Mouse (Mus musculus) lung, embryonic 14.5 days (tissue): Measurements from ENCODE around the gene Synj2. TPM values are rescaled to one million over a fixed set of nuclear protein-coding genes. Genes with fewer than 3 reads are reported as not detected.
"Not testable (repeated sequence)": the region's sequence is repeated elsewhere in the genome, so short reads cannot be mapped to it uniquely, and the experiment has no call there.

Experiments
- ATAC-seq: fragments of 200-750 bp; cut with Nextera tagmentation; 2 replicates; pipeline ENCODE4 v1.8.0; 2017; ENCODE audit warnings: mild to moderate bottlenecking, moderate TSS enrichment, moderate library complexity; ENCODE audit not compliant: insufficient read depth
- DNase-seq: peaks from one replicate; pipeline ENCODE4 v3.0.0-alpha.2; 2015
- H3K27ac ChIP-seq: fragments of 300-500 bp; sonication (generic); 2 replicates; pipeline ENCODE4 v1.5.1; 2014; ENCODE audit warnings: low read depth, mild to moderate bottlenecking, moderate library complexity
- H3K27me3 ChIP-seq: fragments of 300-500 bp; sonication (generic); 2 replicates; pipeline ENCODE4 v1.6.1; 2014; ENCODE audit warnings: low read length, control low read depth; ENCODE audit not compliant: insufficient read depth
- H3K36me3 ChIP-seq: fragments of 300-500 bp; sonication (generic); 2 replicates; pipeline ENCODE4 v1.6.1; 2014; ENCODE audit warnings: control low read depth; ENCODE audit not compliant: insufficient read depth
- H3K4me1 ChIP-seq: fragments of 300-500 bp; sonication (generic); 2 replicates; pipeline ENCODE4 v1.6.1; 2014; ENCODE audit warnings: antibody characterized with exemption, control low read depth; ENCODE audit not compliant: insufficient read depth
- H3K4me2 ChIP-seq: fragments of 300-500 bp; sonication (generic); 2 replicates; pipeline ENCODE4 v1.6.1; 2014; ENCODE audit warnings: mild to moderate bottlenecking
- H3K4me3 ChIP-seq: fragments of 300-500 bp; sonication (generic); 2 replicates; pipeline ENCODE4 v1.5.1; 2014; ENCODE audit warnings: low read depth, low read length
- H3K9ac ChIP-seq: fragments of 300-500 bp; sonication (generic); 2 replicates; pipeline ENCODE4 v1.6.1; 2014
- H3K9me3 ChIP-seq: fragments of 300-500 bp; sonication (generic); 2 replicates; pipeline ENCODE4 v1.6.1; 2016; ENCODE audit warnings: low read depth, low read length, control low read depth
- CTCF ChIP-seq: IDR thresholded peaks from 2 replicates; pipeline ENCODE4 v1.5.1; 2016; ENCODE audit warnings: antibody characterized with exemption, low read depth
- WGBS: fragments of 180-500 bp; shearing (Covaris S2); extraction: QIAGEN DNeasy Blood & Tissue Kit; methylation state at CpG from one replicate; pipeline ENCODE4 v1.1.7; 2014; 5-methylcytosine and 5-hydroxymethylcytosine counted together
- polyA plus RNA-seq: library from polyadenylated mRNA; unstranded; fragments of >200 nt; fragmentation: Nextera tagmentation; extraction: Ambion mirVana; gene quantifications from 2 replicates; pipeline ENCODE4 v1.2.1, GENCODE M21; 2014

The Synj2 gene
- polyA plus RNA-seq, 1 experiment from 2014 or later: 3.6 TPM

- no peaks in the 10 kb centered on the region for H3K27me3 ChIP-seq
- H3K4me2 ChIP-seq: no peak overlapping the region
- H3K4me1 ChIP-seq: no peaks in the 10 kb centered on the region
- ATAC-seq (peak; percentile 86), DNase-seq (peak; percentile 66)
- peak overlapping the region; percentile 51; the same call in 1 of the 2 replicates for H3K27ac ChIP-seq
- no peak overlapping the region for H3K9ac ChIP-seq
- H3K36me3 ChIP-seq: no peaks in the 10 kb centered on the region
- no peak for TF ChIP-seq CTCF
- H3K4me3 ChIP-seq: no peak overlapping the region
- 50% methylated on average over 7 of the region's 7 CpGs for WGBS
- no peaks in the 10 kb centered on the region for H3K9me3 ChIP-seq
Measured at GRCm38 (mm10) chr17:6016213-6016780, 75.2 kb downstream of the Synj2 start.

DNA sequence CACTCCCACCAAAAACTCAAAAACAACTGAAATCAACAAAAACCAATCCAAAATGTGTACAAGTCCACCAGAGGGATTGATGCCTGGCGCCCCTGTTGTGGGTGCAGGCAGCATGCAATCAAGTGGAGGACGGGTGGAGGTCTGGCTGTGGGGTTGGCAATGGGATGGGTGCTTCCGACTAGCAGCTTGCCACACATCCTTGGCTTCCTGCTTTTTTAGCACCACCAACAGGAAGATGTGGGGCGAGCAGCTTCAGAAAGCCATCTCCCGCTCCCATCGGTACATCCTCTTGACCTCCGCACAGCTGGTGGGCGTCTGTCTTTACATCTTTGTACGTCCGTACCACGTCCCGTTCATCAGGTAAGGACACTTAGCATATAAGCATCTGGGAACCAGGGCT is 76.2 kb downstream of the Synj2 start:
- Histone ChIP-seq H3K4me1 (no peaks in the 10 kb centered on the region), H3K27me3 (no peaks in the 10 kb centered on the region), H3K9me3 (no peaks in the 10 kb centered on the region), H3K9ac (no peak overlapping the region), H3K36me3 (no peaks in the 10 kb centered on the region), H3K4me2 (no peak overlapping the region), H3K27ac (0 out of 2 replicates have a peak overlapping the region, but pooled peaks have one; percentile 51), H3K4me3 (no peak overlapping the region)
- DNase-seq (no peak), ATAC-seq (no peak)
- WGBS: 62% methylated on average over 12 of the region's 12 CpGs
- TF ChIP-seq CTCF: peak; percentile 22; the same call in 1 of the 2 replicates

GRCm38 (mm10) chr17:6018348-6018747 is 77.3 kb downstream of the Synj2 start:
- H3K9ac ChIP-seq: no peak overlapping the region
- H3K27ac ChIP-seq: no peak overlapping the region
- no peak overlapping the region for H3K4me3 ChIP-seq
- no peak for TF ChIP-seq CTCF
- no peaks in the 10 kb centered on the region for H3K36me3 ChIP-seq
- ATAC-seq (no peak), DNase-seq (no peak)
- WGBS: 59% methylated on average over 4 of the region's 4 CpGs
- no peaks in the 10 kb centered on the region for H3K27me3 ChIP-seq
- H3K4me1 ChIP-seq: no peaks in the 10 kb centered on the region
- no peaks in the 10 kb centered on the region for H3K9me3 ChIP-seq
- H3K4me2 ChIP-seq: no peak overlapping the region

GRCm38 (mm10) chr17:6019776-6020175 is 78.7 kb downstream of the Synj2 start:
- H3K4me2 ChIP-seq: no peak overlapping the region
- H3K27ac ChIP-seq: no peak overlapping the region
- WGBS: 57% methylated on average over 2 of the region's 2 CpGs
- no peak overlapping the region for H3K9ac ChIP-seq
- DNase-seq (peak; percentile 60), ATAC-seq (no peak)
- H3K4me1 ChIP-seq: no peaks in the 10 kb centered on the region
- H3K36me3 ChIP-seq: no peaks in the 10 kb centered on the region
- no peaks in the 10 kb centered on the region for H3K27me3 ChIP-seq
- H3K9me3 ChIP-seq: no peaks in the 10 kb centered on the region
- peak; percentile 87 for TF ChIP-seq CTCF
- no peak overlapping the region for H3K4me3 ChIP-seq

GRCm38 (mm10) chr17:6020636-6021035 is 79.6 kb downstream of the Synj2 start:
- Histone ChIP-seq H3K27me3 (no peaks in the 10 kb centered on the region), H3K4me1 (no peaks in the 10 kb centered on the region), H3K36me3 (no peaks in the 10 kb centered on the region), H3K4me3 (no peak overlapping the region), H3K9me3 (no peaks in the 10 kb centered on the region), H3K27ac (no peak overlapping the region), H3K9ac (no peak overlapping the region), H3K4me2 (no peak overlapping the region)
- DNase-seq (no peak), ATAC-seq (no peak; the same call in 1 of the 2 replicates)
- WGBS: 60% methylated on average over 7 of the region's 7 CpGs
- TF ChIP-seq CTCF: no peak

DNA sequence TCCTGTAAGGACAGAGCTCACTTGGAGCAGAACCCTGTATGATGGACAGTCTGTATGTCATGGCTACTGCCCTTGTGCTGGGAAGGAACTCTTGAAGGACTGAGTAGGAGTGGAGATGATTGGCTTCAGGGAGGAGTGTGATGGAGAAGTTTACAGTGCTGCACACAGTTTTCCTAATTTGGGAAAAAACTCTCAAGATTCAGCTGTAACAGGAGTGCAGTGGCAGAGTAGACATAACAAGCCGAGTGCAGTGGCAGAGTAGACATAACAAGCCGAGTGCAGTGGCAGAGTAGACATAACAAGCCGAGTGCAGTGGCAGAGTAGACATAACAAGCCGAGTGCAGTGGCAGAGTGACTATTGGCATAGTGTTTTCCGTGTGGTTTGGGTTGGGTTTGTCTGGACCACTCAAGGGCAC is 80.3 kb downstream of the Synj2 start:
- H3K27ac ChIP-seq, H3K9ac ChIP-seq, H3K4me3 ChIP-seq, H3K4me2 ChIP-seq, H3K4me1 ChIP-seq, H3K36me3 ChIP-seq, H3K27me3 ChIP-seq, H3K9me3 ChIP-seq: not testable (repeated sequence)
- WGBS: 36% methylated on average over 5 of the region's 5 CpGs
- peak; percentile 43 for DNase-seq
- peak; percentile 44; the same call in 1 of the 2 replicates for ATAC-seq

- DNase-seq (peak; percentile 13), ATAC-seq (no peak)
- no peaks in the 10 kb centered on the region for H3K9me3 ChIP-seq
- H3K4me3 ChIP-seq: no peak overlapping the region
- H3K27ac ChIP-seq: no peak overlapping the region
- H3K9ac ChIP-seq: no peak overlapping the region
- no peaks in the 10 kb centered on the region for H3K27me3 ChIP-seq
- H3K36me3 ChIP-seq: peaks cover 10% of the 10 kb centered on the region; the same call in 1 of the 2 replicates
- no peak for TF ChIP-seq CTCF
- no peak overlapping the region for H3K4me2 ChIP-seq
- H3K4me1 ChIP-seq: no peaks in the 10 kb centered on the region
- WGBS: 80% methylated on average over 7 of the region's 7 CpGs
Measured at GRCm38 (mm10) chr17:6025831-6026230, 84.8 kb downstream of the Synj2 start.
